8 mouse cellular contexts compared by ENCODE assay signal in genomic region chr8:105297511-105298192, GRCm38 (mm10). TPM values are rescaled to one million over a fixed set of nuclear protein-coding genes. Genes with fewer than 3 reads are reported as not detected.
DNase-seq lines count a peak whose midpoint lies in the region; ATAC-seq and TF ChIP-seq lines count a peak whose summit lies in the region.

Gene E2f4 (plus strand): TSS chr8:105297663.

- H3K9ac ChIP-seq in heart, embryonic 15.5 days: peak within 1 kb of the TSS; percentile 97
- peak within 1 kb of the TSS; percentile 95 for H3K9ac ChIP-seq in liver, embryonic 14.5 days (replicated peaks)
- H3K9ac ChIP-seq in neural tube, embryonic 11.5 days (ENCODE audit: low read length): peak within 1 kb of the TSS; percentile 88
- H3K9ac ChIP-seq in stomach, postnatal 0 days (ENCODE audit: low read length): peak within 1 kb of the TSS; percentile 94

- peaks cover 12% of the 10 kb centered on the region for H3K27me3 ChIP-seq in forebrain, embryonic 10.5 days (ENCODE audit: poor library complexity, severe bottlenecking)
- no peaks in the 10 kb centered on the region for H3K27me3 ChIP-seq in heart, embryonic 15.5 days
- no peaks in the 10 kb centered on the region for H3K27me3 ChIP-seq in liver, embryonic 14.5 days (ENCODE audit: control insufficient read depth, insufficient read depth, low read length)
- no peaks in the 10 kb centered on the region for H3K27me3 ChIP-seq in neural tube, embryonic 11.5 days (ENCODE audit: control insufficient read depth, insufficient read depth, low read length)
- H3K27me3 ChIP-seq in stomach, postnatal 0 days (ENCODE audit: control insufficient read depth, insufficient read depth, low read length): no peaks in the 10 kb centered on the region

- TF ChIP-seq EP300 in liver, embryonic 14.5 days (IDR thresholded peaks at IDR 0.05; ENCODE audit: low read depth): no peak; the same call in 1 of the 2 replicates
- TF ChIP-seq EP300 in stomach, postnatal 0 days (optimal IDR thresholded peaks at IDR 0.05): no peak

- H3K4me2 ChIP-seq in heart, embryonic 15.5 days: peak within 1 kb of the TSS; percentile 86
- H3K4me2 ChIP-seq in liver, embryonic 14.5 days (ENCODE audit: low read depth): peak within 1 kb of the TSS; percentile 99
- H3K4me2 ChIP-seq in neural tube, embryonic 11.5 days (ENCODE audit: low read depth): peak within 1 kb of the TSS; percentile 97
- peak within 1 kb of the TSS; percentile 86 for H3K4me2 ChIP-seq in stomach, postnatal 0 days (replicated peaks; ENCODE audit: low read depth)

- H3K9me3 ChIP-seq in forebrain, embryonic 10.5 days: no peaks in the 10 kb centered on the region
- no peaks in the 10 kb centered on the region for H3K9me3 ChIP-seq in heart, embryonic 15.5 days (replicated peaks)
- no peaks in the 10 kb centered on the region for H3K9me3 ChIP-seq in liver, embryonic 14.5 days (ENCODE audit: control insufficient read depth, low read length)
- H3K9me3 ChIP-seq in neural tube, embryonic 11.5 days (ENCODE audit: control insufficient read depth, low read length): no peaks in the 10 kb centered on the region
- H3K9me3 ChIP-seq in stomach, postnatal 0 days (ENCODE audit: control insufficient read depth, low read length): no peaks in the 10 kb centered on the region

- peaks cover 44% of the 10 kb centered on the region for H3K36me3 ChIP-seq in forebrain, embryonic 10.5 days (replicated peaks)
- peaks cover 28% of the 10 kb centered on the region for H3K36me3 ChIP-seq in heart, embryonic 15.5 days
- H3K36me3 ChIP-seq in liver, embryonic 14.5 days (replicated peaks; ENCODE audit: control insufficient read depth, insufficient read depth, low read depth): peaks cover 40% of the 10 kb centered on the region
- H3K36me3 ChIP-seq in neural tube, embryonic 11.5 days (ENCODE audit: control insufficient read depth, insufficient read depth, low read length): peaks cover 9% of the 10 kb centered on the region
- peaks cover 13% of the 10 kb centered on the region for H3K36me3 ChIP-seq in stomach, postnatal 0 days (ENCODE audit: control insufficient read depth, insufficient read depth, low read length)

- H3K4me1 ChIP-seq in forebrain, embryonic 10.5 days: peaks cover 26% of the 10 kb centered on the region
- peaks cover 23% of the 10 kb centered on the region for H3K4me1 ChIP-seq in heart, embryonic 15.5 days (replicated peaks)
- peaks cover 38 to 46% of the 10 kb centered on the region in 2 experiments for H3K4me1 ChIP-seq in liver, embryonic 14.5 days (replicated peaks; ENCODE audit: control insufficient read depth in 2 of 2, insufficient read depth in 2 of 2, low read length in 1 of 2)
- peaks cover 9% of the 10 kb centered on the region for H3K4me1 ChIP-seq in neural tube, embryonic 11.5 days (ENCODE audit: control insufficient read depth, insufficient read depth, low read length)
- H3K4me1 ChIP-seq in stomach, postnatal 0 days (replicated peaks; ENCODE audit: control insufficient read depth, insufficient read depth): peaks cover 5% of the 10 kb centered on the region; the same call in 1 of the 2 replicates

- under 1% methylated on average over 58 of the region's 58 CpGs for WGBS in forebrain, embryonic 10.5 days
- WGBS in heart, embryonic 15.5 days: under 1% methylated on average over 58 of the region's 58 CpGs
- WGBS in liver, embryonic 14.5 days (ENCODE audit: insufficient replicate concordance): under 1% methylated on average over 58 of the region's 58 CpGs
- WGBS in neural tube, embryonic 11.5 days: under 1% methylated on average over 58 of the region's 58 CpGs
- 1% methylated on average over 53 of the region's 58 CpGs for WGBS in stomach, postnatal 0 days

- TF ChIP-seq CTCF in liver, embryonic 14.5 days (IDR thresholded peaks at IDR 0.05; ENCODE audit: low read depth): 0 out of 2 replicates have a peak, but pooled peaks have one; percentile 5
- TF ChIP-seq CTCF in stomach, postnatal 0 days (IDR thresholded peaks at IDR 0.05; ENCODE audit: low read depth): no peak

- peak; percentile 85 for ATAC-seq in heart, embryonic 15.5 days (replicated peaks; ENCODE audit: insufficient number of reproducible peaks, insufficient read depth, low FRiP score, low read depth)
- peak; percentile 72 for ATAC-seq in liver, embryonic 14.5 days (ENCODE audit: insufficient read depth)
- ATAC-seq in neural tube, embryonic 11.5 days (ENCODE audit: insufficient read depth, low FRiP score, low TSS enrichment): peak; percentile 86
- ATAC-seq in stomach, postnatal 0 days (ENCODE audit: low FRiP score, low TSS enrichment): peak; percentile 92

- DNase-seq in CD8-positive naive resting alpha-beta T cell, adult 2 months (ENCODE audit: low read depth in 2 of 2, low spot score in 2 of 2): peak; percentile 76 to 82
- peak; percentile 78 for DNase-seq in c-Kit-negative CD71-positive TER-119-positive erythroid progenitor cells, embryonic 14.5 days (ENCODE audit: low read depth, low spot score)
- DNase-seq in forebrain, embryonic 10.5 days (ENCODE audit: extremely low spot score, low spot score): peak; percentile 94
- peak; percentile 95 to 97 for DNase-seq in kidney, postnatal 25 days
- DNase-seq in liver, embryonic 14.5 days (ENCODE audit: low read depth in 3 of 3, low spot score in 3 of 3): peak; percentile 84 to 86 (median 86)
- peak; percentile 92 for DNase-seq in neural tube, embryonic 11.5 days (ENCODE audit: low spot score)
- peak; percentile 95 for DNase-seq in stomach, postnatal 0 days (ENCODE audit: low spot score)

- H3K27ac ChIP-seq in forebrain, embryonic 10.5 days: peak within 1 kb of the TSS; percentile 92
- peak within 1 kb of the TSS; percentile 83 for H3K27ac ChIP-seq in heart, embryonic 15.5 days
- H3K27ac ChIP-seq in liver, embryonic 14.5 days: peak within 1 kb of the TSS; percentile 97
- H3K27ac ChIP-seq in neural tube, embryonic 11.5 days (ENCODE audit: low read depth, low read length): 0 out of 2 replicates have a peak within 1 kb of the TSS, but pooled peaks have one; percentile 21
- H3K27ac ChIP-seq in stomach, postnatal 0 days (replicated peaks): peak within 1 kb of the TSS; percentile 83

- H3K4me3 ChIP-seq in forebrain, embryonic 10.5 days: peak within 1 kb of the TSS; percentile 98
- H3K4me3 ChIP-seq in heart, embryonic 15.5 days: peak within 1 kb of the TSS; percentile 99
- peak within 1 kb of the TSS; percentile 97 to 98 for H3K4me3 ChIP-seq in liver, embryonic 14.5 days (ENCODE audit: insufficient read depth in 1 of 2, low read depth in 2 of 2, low read length in 2 of 2)
- peak within 1 kb of the TSS; percentile 97 for H3K4me3 ChIP-seq in neural tube, embryonic 11.5 days (ENCODE audit: low read depth, low read length)
- H3K4me3 ChIP-seq in stomach, postnatal 0 days (ENCODE audit: low read depth, low read length): peak within 1 kb of the TSS; percentile 94

RNA-seq across cellular contexts. Expression of gene E2f4, which starts in this region (rescaled TPM):
- 136 and 144 TPM in 2 replicates for polyA plus RNA-seq in forebrain, embryonic 10.5 days (2016; fragmentation: Nextera tagmentation; extraction: Ambion mirVana)
- 38.3 and 61.5 TPM in 2 replicates for polyA plus RNA-seq in heart, embryonic 15.5 days (2015; fragmentation: Nextera tagmentation; extraction: Ambion mirVana)
- 275 and 297 TPM in 2 replicates for polyA plus RNA-seq in liver, embryonic 14.5 days (2012; rRNA removed)
- polyA plus RNA-seq in liver, embryonic 14.5 days (2014; fragmentation: Nextera tagmentation; extraction: Ambion mirVana): 206 and 227 TPM in 2 replicates
- 103 and 107 TPM in 2 replicates for polyA plus RNA-seq in neural tube, embryonic 11.5 days (2014; fragmentation: Nextera tagmentation; extraction: Ambion mirVana)
- polyA plus RNA-seq in stomach, postnatal 0 days (2015; fragmentation: Nextera tagmentation; extraction: Ambion mirVana): 31.0 and 38.5 TPM in 2 replicates

Comparison
In these comparisons a context has a peak if more than half of its experiments do, and no peak if none do; other contexts are left out.
1. Peak in every context shown above with its lines: DNase-seq, ATAC-seq, H3K4me3 ChIP-seq and H3K27ac ChIP-seq.
2. H3K27ac ChIP-seq: peak in every context shown above with its lines; median percentile 97 in liver, embryonic 14.5 days; 92 in forebrain, embryonic 10.5 days; 83 in heart, embryonic 15.5 days; 83 in stomach, postnatal 0 days; 21 in neural tube, embryonic 11.5 days.